Mouse (Mus musculus) lung, adult 2 months (tissue): ENCODE measurements around the gene 4933405L10Rik. TPM values are rescaled to one million over a fixed set of nuclear protein-coding genes. Genes with fewer than 3 reads are reported as not detected.

Experiments used
- DNase-seq: peaks from one replicate; pipeline ENCODE4 v3.0.0; 2022
- H3K4me1 ChIP-seq: fragments of 200-500 bp; 2 replicates; pipeline ENCODE4 v1.6.1; 2011; ENCODE audit warnings: low read length; ENCODE audit not compliant: control insufficient read depth, insufficient read depth
- H3K4me3 ChIP-seq: fragments of 200-500 bp; replicated peaks from 2 replicates; pipeline ENCODE3; 2011; ENCODE audit warnings: low read depth, mild to moderate bottlenecking, control low read depth, low read length; ENCODE audit errors: extremely low read depth
- CTCF ChIP-seq: fragments of 200-500 bp; IDR thresholded peaks from 2 replicates; pipeline ENCODE4 v1.5.1; 2011; ENCODE audit warnings: mild to moderate bottlenecking, low read length, control low read depth; ENCODE audit not compliant: insufficient read depth
- POLR2A ChIP-seq: fragments of 200-500 bp; IDR thresholded peaks from 2 replicates; pipeline ENCODE4 v1.6.1; 2011; ENCODE audit warnings: low read depth, mild to moderate bottlenecking, control low read depth, low read length, borderline replicate concordance; ENCODE audit errors: extremely low read depth
- WGBS: fragments of 180-500 bp; shearing (Covaris S2); methylation state at CpG from one replicate; pipeline ENCODE4 v1.1.7; 2018; 5-methylcytosine and 5-hydroxymethylcytosine counted together
- polyA plus RNA-seq: library from polyadenylated mRNA; depleted of rRNA; stranded (reverse); fragments of >200 nt; gene quantifications from 2 replicates; pipeline ENCODE4 v1.2.3, GENCODE M21; 2012; rRNA removed

Gene 4933405L10Rik
- not detected in 2 replicates for polyA plus RNA-seq

DNA sequence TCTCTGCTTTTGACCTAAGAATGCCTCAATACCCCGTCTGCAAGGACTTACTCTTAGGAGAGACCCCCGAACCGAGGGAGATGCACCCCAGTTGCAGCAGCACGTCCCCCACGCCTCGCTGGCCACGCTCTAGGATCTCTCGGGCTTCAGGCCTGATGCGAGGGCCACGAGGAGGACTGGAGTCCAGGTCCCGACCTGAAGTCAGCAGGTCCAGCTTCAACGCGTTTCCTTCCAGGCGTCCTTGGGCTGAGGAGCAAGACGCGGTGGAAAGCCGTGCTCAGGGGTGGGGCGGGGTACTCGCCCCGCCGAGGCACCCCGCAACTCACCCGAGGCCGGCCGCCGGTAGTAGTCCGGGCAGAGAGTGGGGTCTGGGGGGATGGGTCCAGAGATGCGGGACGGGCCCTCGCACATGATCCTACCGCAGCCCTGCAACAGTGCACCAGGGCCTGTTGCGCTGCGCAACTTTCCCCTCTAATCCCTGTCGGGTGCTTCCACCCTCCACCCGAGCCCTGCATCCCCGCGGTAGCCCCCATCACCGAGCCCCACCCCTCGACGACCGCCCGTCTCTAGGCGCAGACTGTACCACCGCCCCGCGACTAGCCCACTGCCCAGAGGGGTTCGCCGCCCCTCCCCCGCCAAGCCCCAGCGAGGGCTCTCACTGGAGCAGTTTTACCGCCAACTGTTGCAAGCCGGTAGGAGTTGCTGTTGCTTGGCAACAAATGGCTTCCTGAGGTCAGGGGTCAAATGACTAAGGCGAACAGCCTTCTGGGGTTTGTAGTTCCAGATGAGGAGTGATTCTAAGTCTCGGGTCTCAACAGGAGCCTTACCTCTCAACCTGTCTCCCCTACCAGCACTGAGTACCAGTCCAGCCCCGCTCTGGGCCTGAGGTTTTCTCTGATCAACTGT is at the start of gene 4933405L10Rik, which contains the start of gene Enkd1:
4933405L10Rik (plus strand) TSS at position 158 of the 906 bp plus-strand sequence.
Enkd1 (minus strand) TSS at position 713 of the 906 bp plus-strand sequence.
- Histone ChIP-seq H3K4me3 (peak within 1 kb of the TSS; percentile 70), H3K4me1 (peaks cover 3% of the 10 kb centered on the region; the same call in 1 of the 2 replicates)
- DNase-seq = peak; percentile 80
- no peak for TF ChIP-seq CTCF
- no peak for TF ChIP-seq POLR2A
- under 1% methylated on average over 55 of the region's 55 CpGs for WGBS

DNA sequence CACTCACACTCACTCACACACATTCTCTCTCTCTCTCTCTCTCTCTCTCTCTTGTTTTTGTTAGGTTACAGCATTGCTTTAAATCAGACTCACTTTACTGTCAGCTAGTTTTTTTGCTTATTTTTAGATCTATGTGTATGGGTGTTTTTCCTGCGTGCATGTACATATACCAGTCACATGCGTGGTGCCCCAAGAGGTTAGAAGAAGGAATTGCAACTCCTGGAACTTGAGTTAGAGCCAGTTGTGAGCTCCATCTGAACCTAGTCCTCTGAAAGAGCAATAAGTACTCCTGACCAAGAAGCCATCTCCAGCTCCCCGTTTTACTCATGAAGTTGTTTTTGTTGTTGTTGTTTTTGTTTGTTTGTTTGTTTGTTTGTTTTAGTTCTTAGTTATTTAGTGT is 46.3 kb upstream of the 4933405L10Rik start:
- no peak for DNase-seq
- TF ChIP-seq CTCF (no peak), POLR2A (no peak)
- H3K4me3 ChIP-seq = no peak overlapping the region
- 48% methylated on average over 3 of the region's 3 CpGs for WGBS
- H3K4me1 ChIP-seq = no peaks in the 10 kb centered on the region

DNA sequence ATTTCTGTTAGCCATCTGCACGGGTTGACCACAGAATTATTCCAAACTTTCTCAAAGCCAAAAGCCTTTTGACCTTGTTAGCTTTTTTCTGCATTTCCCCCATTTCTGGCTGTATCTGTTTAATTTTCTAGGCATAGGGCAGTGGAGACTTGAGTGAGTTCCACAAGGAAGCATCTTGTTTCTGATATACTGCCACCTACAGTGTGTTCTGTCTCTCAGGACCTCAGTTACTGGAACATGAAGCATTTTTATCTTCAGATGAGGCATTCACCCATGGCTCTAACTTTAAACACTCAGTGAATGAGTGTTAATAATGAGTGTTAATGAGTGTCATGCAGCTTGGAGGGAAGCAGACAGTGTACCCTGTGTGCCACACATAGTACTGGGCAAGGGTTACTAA is 29.6 kb upstream of the 4933405L10Rik start:
- no peak for DNase-seq
- Histone ChIP-seq H3K4me1 (no peaks in the 10 kb centered on the region), H3K4me3 (no peak overlapping the region)
- TF ChIP-seq POLR2A (no peak), CTCF (no peak)
- WGBS = 68% methylated on average over 1 of the region's 1 CpGs

DNA sequence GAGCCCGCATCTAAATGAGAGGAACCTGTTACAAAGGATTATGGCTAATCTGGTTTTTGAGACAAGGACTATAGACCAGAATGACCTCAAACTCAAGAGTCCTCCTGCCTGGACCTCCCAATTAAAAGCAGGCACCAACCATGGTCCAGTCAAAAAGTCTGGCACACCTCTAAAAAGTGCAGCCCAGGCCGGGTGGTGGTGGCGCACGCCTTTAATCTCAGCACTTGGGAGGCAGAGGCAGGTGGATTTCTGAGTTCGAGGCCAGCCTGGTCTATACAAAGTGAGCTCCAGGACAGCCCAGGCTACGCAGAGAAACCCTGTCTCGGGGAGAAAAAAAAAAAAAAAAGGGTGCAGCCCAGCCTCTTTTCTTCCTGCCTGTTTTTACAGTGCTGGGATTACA is 22.1 kb upstream of the 4933405L10Rik start:
- Histone ChIP-seq H3K4me1 (peaks cover 2% of the 10 kb centered on the region; the same call in 1 of the 2 replicates), H3K4me3 (no peak overlapping the region)
- no peak for TF ChIP-seq CTCF
- TF ChIP-seq POLR2A = no peak
- no peak for DNase-seq
- WGBS = 66% methylated on average over 7 of the region's 7 CpGs

DNA sequence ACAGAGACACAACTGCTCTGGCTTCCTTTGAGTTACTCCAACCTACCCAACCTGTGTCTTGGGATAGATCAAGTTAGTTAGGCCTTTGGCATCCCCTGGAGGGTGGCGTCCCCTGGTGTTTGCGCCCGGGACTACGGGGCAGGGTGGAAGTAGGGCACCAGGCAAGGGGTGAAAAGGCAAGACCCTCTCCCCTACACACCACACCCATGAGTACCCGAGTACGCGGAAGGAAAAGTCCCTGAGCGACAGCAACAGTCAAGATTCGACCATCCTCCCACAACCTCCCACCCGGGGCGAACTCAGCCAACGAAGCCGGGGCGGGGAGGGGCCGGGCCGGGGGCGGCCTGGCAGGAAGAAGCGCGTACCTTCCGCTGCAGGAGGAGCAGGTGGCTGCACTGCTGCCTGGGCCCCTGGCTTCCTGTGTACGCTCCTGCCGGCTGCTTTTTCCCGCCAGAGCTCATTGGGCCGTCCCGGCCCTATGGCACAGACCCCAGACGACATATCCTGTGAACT is 21.6 kb upstream of the 4933405L10Rik start, which contains the start of gene Carmil2:
Carmil2 (plus strand) TSS at position 479 of the 513 bp plus-strand sequence.
- H3K4me3 ChIP-seq = peak within 1 kb of the TSS; percentile 50
- 5% methylated on average over 26 of the region's 26 CpGs for WGBS
- TF ChIP-seq CTCF (peak; percentile 83), POLR2A (no peak)
- DNase-seq = peak; percentile 65
- H3K4me1 ChIP-seq = peaks cover 2% of the 10 kb centered on the region; the same call in 1 of the 2 replicates

DNA sequence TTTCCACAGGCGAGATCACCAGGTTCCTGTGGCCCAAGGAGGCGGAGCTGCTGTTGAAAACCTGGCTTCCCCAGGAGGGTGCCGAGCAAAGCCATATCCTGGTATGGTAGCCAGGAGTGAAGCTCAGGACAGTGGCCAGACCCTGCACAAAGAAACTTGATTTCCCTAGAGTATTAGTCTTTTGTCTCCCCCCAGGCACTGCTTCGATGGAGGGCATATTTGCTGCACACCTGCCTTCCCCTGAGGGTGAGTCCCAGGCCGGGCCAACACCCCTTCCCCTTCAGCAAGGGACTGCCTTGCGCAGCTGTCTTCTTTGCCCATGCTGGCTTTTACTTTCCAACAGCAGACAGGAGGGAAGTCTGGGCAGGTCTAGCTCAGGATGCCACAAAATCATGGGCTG is 20.9 kb upstream of the 4933405L10Rik start:
- no peak for TF ChIP-seq CTCF
- no peak for TF ChIP-seq POLR2A
- Histone ChIP-seq H3K4me1 (peaks cover 2% of the 10 kb centered on the region; the same call in 1 of the 2 replicates), H3K4me3 (no peak overlapping the region)
- no peak for DNase-seq
- 53% methylated on average over 6 of the region's 6 CpGs for WGBS

DNA sequence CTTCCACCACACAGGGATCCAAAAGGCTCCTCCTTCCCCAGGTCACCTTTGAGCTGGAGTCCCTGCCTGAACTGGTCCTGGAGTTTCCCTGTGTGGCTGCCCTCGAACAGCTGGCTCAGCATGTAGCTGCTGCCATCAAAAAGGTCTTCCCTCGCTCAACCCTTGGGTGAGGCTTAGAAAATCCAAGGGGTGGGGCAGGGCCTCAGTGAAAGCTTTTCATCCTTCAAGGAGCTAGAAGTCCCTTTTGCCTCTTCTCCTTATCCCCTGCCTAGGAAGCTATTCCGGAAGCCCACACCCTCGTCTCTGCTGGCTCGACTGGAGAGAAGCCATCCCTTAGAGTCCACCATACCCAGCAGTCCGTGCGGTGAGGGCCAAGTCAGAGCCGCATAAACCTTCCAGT is 19.9 kb upstream of the 4933405L10Rik start:
- Histone ChIP-seq H3K4me1 (peaks cover 2% of the 10 kb centered on the region; the same call in 1 of the 2 replicates), H3K4me3 (no peak overlapping the region)
- WGBS = 48% methylated on average over 8 of the region's 8 CpGs
- TF ChIP-seq CTCF (no peak), POLR2A (no peak)
- DNase-seq = no peak

DNA sequence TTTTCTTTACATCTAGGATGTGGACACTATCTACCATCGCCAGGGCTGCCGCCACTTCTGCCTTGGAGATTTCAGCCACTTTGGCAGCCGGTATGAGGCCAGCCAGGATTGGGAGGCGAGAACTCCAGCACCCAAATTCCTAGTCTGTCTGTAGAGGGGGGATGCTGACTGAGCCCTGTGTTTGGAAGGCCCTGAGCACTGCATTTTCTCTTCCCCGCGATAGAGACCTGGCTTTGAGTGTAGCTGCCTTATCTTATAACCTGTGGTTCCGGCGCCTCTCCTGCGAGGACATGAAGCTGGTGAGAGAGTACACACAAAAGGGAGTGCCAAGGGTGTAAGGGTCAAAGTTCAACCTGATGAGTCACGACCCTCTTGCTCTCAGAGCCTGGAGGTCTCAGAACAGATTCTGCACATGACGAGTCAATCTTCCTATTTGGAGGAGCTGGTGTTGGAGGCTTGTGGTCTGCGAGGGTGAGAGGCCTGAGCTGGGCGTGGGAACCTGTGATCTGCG is 19.2 kb upstream of the 4933405L10Rik start:
- 61% methylated on average over 14 of the region's 14 CpGs for WGBS
- H3K4me1 ChIP-seq = peaks cover 2% of the 10 kb centered on the region; the same call in 1 of the 2 replicates
- TF ChIP-seq CTCF (no peak), POLR2A (no peak)
- no peak for DNase-seq
- H3K4me3 ChIP-seq = no peak overlapping the region

DNA sequence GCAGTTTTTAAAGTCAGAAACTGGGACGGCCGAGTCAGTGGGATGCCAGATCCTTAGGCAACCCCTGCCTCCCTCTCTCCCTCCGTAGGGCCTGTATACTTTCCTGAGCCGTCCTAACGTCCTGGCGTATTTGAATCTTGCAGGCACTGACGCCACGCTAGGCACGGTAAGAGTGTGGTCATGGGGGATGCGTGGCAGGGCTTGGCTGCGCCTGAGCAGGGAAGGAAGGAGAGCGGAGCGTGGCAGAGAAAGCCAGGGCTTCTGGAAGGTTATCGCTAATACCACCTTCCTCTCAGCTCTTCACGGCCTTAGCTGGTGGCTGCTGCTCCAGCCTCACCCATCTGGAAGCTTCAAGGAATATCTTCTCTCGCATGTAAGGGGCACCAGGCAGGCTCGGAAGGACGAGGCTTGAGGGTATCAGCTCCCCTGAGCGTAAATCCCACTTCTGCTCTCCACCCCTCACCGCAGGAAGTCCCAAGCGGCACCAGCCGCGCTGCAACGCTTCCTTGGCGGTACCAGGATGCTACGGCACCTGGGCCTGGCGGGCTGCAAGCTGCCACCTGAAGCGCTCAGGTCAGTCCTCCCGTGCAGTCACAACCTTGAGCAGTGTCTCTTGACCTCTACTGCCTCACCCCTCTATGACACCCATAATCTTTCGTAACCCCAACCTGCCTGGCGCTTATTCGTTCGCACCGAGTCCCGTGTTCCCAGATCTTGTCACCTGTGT is 18.0 kb upstream of the 4933405L10Rik start:
- TF ChIP-seq POLR2A (no peak), CTCF (no peak)
- no peak for DNase-seq
- H3K4me1 ChIP-seq = peaks cover 4% of the 10 kb centered on the region
- WGBS = 67% methylated on average over 35 of the region's 35 CpGs
- H3K4me3 ChIP-seq = no peak overlapping the region

DNA sequence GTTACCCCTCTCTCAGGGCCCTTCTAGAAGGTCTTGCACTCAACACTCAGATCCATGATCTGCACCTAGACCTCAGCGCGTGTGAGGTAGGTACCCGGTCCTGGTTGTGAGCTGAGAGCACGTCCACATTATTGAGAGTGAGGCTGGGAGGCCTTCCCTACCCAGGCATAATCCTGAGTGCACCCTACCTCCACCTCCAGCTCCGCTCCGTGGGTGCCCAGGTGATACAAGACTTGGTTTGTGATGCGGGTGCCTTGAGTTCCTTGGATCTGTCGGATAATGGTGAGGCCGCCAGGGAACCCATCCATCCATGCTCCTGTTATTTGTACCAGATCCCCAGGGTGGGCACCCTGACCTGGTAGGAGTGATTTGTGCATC is 17.5 kb upstream of the 4933405L10Rik start:
- TF ChIP-seq POLR2A (no peak), CTCF (no peak)
- Histone ChIP-seq H3K4me1 (peaks cover 4% of the 10 kb centered on the region), H3K4me3 (no peak overlapping the region)
- no peak for DNase-seq
- whole genome bisulfite sequencing = 85% methylated on average over 9 of the region's 9 CpGs
